Mouse (Mus musculus) intestine, embryonic 16.5 days (tissue): Measurements from ENCODE around the gene Ddost. TPM values are rescaled to one million over a fixed set of nuclear protein-coding genes. Genes with fewer than 3 reads are reported as not detected.

Source experiments
- ATAC-seq: fragments of 200-750 bp; cut with Nextera tagmentation; 2 replicates; pipeline ENCODE4 v1.8.0; 2017; ENCODE audit warnings: moderate TSS enrichment, moderate library complexity
- H3K27ac ChIP-seq: fragments of 300-500 bp; sonication (generic); 2 replicates; pipeline ENCODE4 v1.5.1; 2014; ENCODE audit warnings: mild to moderate bottlenecking, low read length
- H3K27me3 ChIP-seq: fragments of 300-500 bp; sonication (generic); replicated peaks from 2 replicates; pipeline ENCODE4 v1.6.1; 2014; ENCODE audit warnings: low read length, control low read depth, mixed read lengths; ENCODE audit not compliant: control insufficient read depth, insufficient read depth
- H3K36me3 ChIP-seq: fragments of 300-500 bp; sonication (generic); 2 replicates; pipeline ENCODE4 v1.6.1; 2014; ENCODE audit warnings: low read length, control low read depth; ENCODE audit not compliant: control insufficient read depth, insufficient read depth
- H3K4me1 ChIP-seq: fragments of 300-500 bp; sonication (generic); 2 replicates; pipeline ENCODE4 v1.6.1; 2014; ENCODE audit warnings: low read length, control low read depth, mixed read lengths; ENCODE audit not compliant: control insufficient read depth, insufficient read depth
- H3K4me2 ChIP-seq: fragments of 300-500 bp; sonication (generic); 2 replicates; pipeline ENCODE4 v1.6.1; 2014; ENCODE audit warnings: low read depth, low read length, control low read depth
- H3K4me3 ChIP-seq: fragments of 300-500 bp; sonication (generic); 2 replicates; pipeline ENCODE4 v1.5.1; 2014; ENCODE audit warnings: mild to moderate bottlenecking, low read length
- H3K9ac ChIP-seq: fragments of 300-500 bp; sonication (generic); 2 replicates; pipeline ENCODE4 v1.6.1; 2014; ENCODE audit warnings: low read depth, low read length
- H3K9me3 ChIP-seq: fragments of 300-500 bp; sonication (generic); 2 replicates; pipeline ENCODE4 v1.6.1; 2016; ENCODE audit warnings: low read length, control low read depth; ENCODE audit not compliant: control insufficient read depth
- whole genome bisulfite sequencing: fragments of 180-500 bp; shearing (Covaris S2); extraction: QIAGEN DNeasy Blood & Tissue Kit; methylation state at CpG from one replicate; pipeline ENCODE4 v1.1.7; 2014; 5-methylcytosine and 5-hydroxymethylcytosine counted together
- polyA plus RNA-seq: library from polyadenylated mRNA; unstranded; fragments of >200 nt; fragmentation: Nextera tagmentation; extraction: Ambion mirVana; gene quantifications from 2 replicates; pipeline ENCODE4 v1.2.1, GENCODE M21; 2015

The Ddost gene
- polyA plus RNA-seq, 1 experiment from 2014 or later = 427 TPM

GRCm38 (mm10) chr4:138282834-138283233 is 21.7 kb upstream of the Ddost start:
- Histone ChIP-seq H3K4me1 (no peaks in the 10 kb centered on the region), H3K9ac (no peak overlapping the region), H3K4me3 (no peak overlapping the region), H3K27ac (no peak overlapping the region), H3K4me2 (no peak overlapping the region), H3K9me3 (no peaks in the 10 kb centered on the region), H3K36me3 (no peaks in the 10 kb centered on the region), H3K27me3 (no peaks in the 10 kb centered on the region)
- WGBS = 30% methylated on average over 4 of the region's 4 CpGs
- peak; percentile 57 for ATAC-seq

- Histone ChIP-seq H3K27ac (no peak overlapping the region), H3K4me2 (no peak overlapping the region), H3K4me3 (no peak overlapping the region), H3K36me3 (no peaks in the 10 kb centered on the region), H3K27me3 (no peaks in the 10 kb centered on the region), H3K4me1 (no peaks in the 10 kb centered on the region), H3K9ac (no peak overlapping the region), H3K9me3 (no peaks in the 10 kb centered on the region)
- WGBS = 85% methylated on average over 12 of the region's 12 CpGs
- ATAC-seq = no peak
Observed at GRCm38 (mm10) chr4:138286411-138286810, 18.1 kb upstream of the Ddost start.

- Histone ChIP-seq H3K9me3 (peaks cover 5% of the 10 kb centered on the region; the same call in 1 of the 2 replicates), H3K4me1 (peaks cover 7% of the 10 kb centered on the region; the same call in 1 of the 2 replicates), H3K9ac (0 out of 2 replicates have a peak overlapping the region, but pooled peaks have one; percentile 19), H3K36me3 (no peaks in the 10 kb centered on the region), H3K4me2 (no peak overlapping the region), H3K27me3 (no peaks in the 10 kb centered on the region), H3K27ac (no peak overlapping the region), H3K4me3 (no peak overlapping the region)
- WGBS = 85% methylated on average over 7 of the region's 7 CpGs
- ATAC-seq = no peak
Observed at GRCm38 (mm10) chr4:138288691-138289090, 15.8 kb upstream of the Ddost start.

- Histone ChIP-seq H3K4me3 (no peak overlapping the region), H3K9me3 (peaks cover 5% of the 10 kb centered on the region; the same call in 1 of the 2 replicates), H3K27me3 (no peaks in the 10 kb centered on the region), H3K36me3 (no peaks in the 10 kb centered on the region), H3K4me2 (no peak overlapping the region), H3K4me1 (peaks cover 7% of the 10 kb centered on the region; the same call in 1 of the 2 replicates), H3K27ac (peak overlapping the region; percentile 69), H3K9ac (peak overlapping the region; percentile 19; the same call in 1 of the 2 replicates)
- ATAC-seq = peak; percentile 55
- WGBS = 82% methylated on average over 13 of the region's 13 CpGs
Observed at GRCm38 (mm10) chr4:138292028-138292427, 12.5 kb upstream of the Ddost start.

DNA sequence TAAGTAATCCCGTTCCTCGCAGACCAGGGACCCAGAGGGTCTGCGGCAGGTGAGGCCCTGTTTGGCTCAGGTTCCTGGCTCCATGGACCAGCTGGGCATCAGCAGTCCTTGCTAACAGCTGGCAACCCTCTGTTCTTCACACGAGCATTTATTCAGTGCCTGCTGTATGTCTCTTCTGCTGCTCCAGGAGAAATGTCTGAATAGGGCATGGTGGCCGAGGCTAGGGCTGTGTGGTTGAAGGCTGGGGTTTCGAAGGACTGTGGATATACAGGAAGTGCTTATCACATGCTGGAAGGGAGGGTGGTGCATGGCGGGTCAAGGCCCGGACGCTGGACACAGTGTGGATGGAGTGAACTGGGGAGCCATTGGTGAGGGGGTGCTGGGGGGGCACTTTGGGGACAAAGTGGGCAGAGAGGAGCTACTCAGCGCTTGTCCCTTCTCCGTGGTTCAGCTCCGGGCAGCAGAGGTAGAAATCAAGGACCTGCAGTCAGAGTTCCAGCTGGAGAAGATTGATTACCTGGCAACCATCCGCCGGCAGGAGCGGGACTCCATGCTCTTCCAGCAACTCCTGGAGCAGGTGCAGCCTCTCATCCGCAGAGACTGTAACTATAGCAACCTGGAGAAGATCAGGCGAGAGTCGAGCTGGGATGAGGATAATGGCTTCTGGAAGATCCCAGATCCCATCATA is 11.1 kb upstream of the Ddost start:
- Histone ChIP-seq H3K27me3 (no peaks in the 10 kb centered on the region), H3K9me3 (peaks cover 5% of the 10 kb centered on the region; the same call in 1 of the 2 replicates), H3K4me3 (no peak overlapping the region), H3K9ac (no peak overlapping the region), H3K4me2 (no peak overlapping the region), H3K4me1 (peaks cover 7% of the 10 kb centered on the region; the same call in 1 of the 2 replicates), H3K27ac (no peak overlapping the region), H3K36me3 (no peaks in the 10 kb centered on the region)
- 0 out of 2 replicates have a peak, but pooled peaks have one; percentile 14 for ATAC-seq
- 74% methylated on average over 18 of the region's 18 CpGs for WGBS

DNA sequence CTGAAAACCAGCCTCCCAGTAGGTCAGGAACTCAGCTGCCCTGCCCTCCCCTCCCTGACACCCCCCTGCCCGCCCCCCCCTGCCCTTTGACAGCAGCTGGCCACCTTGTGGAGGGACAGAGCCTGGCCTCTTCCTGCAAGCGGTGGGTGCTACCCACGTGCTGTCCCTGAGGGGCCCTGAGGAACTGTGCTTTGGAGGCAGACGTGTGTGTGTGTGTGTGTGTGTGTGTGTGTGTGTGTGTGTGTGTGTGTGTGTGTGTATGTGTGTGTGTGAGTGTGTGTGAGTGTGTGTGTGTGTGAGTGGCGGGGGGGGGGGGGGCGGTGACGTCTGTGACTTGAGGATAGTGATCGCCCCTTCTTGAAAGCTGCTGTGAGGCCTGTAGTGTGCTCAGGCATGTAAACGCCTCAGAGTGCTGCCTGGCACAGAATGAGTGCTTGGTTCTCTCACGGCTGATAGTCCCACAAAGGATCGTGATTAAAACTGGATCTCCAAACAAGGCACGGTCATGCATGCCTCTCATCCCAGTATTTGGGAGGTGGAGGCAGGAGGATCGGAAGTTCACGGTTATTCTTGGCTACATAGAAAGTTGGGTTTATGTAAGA is 10.5 kb upstream of the Ddost start:
- no peak for ATAC-seq
- 77% methylated on average over 10 of the region's 14 CpGs for WGBS
- Histone ChIP-seq H3K36me3 (no peaks in the 10 kb centered on the region), H3K27me3 (no peaks in the 10 kb centered on the region), H3K4me3 (no peak overlapping the region), H3K4me1 (peaks cover 7% of the 10 kb centered on the region; the same call in 1 of the 2 replicates), H3K4me2 (no peak overlapping the region), H3K9ac (no peak overlapping the region), H3K27ac (no peak overlapping the region), H3K9me3 (peaks cover 5% of the 10 kb centered on the region; the same call in 1 of the 2 replicates)

- no peaks in the 10 kb centered on the region for H3K27me3 ChIP-seq
- WGBS = 84% methylated on average over 10 of the region's 10 CpGs
Observed at GRCm38 (mm10) chr4:138301271-138301780, 3.2 kb upstream of the Ddost start.

GRCm38 (mm10) chr4:138303011-138303410 is 1.5 kb upstream of the Ddost start:
- no peak for ATAC-seq
- 83% methylated on average over 3 of the region's 3 CpGs for WGBS
- H3K36me3 ChIP-seq = peaks cover 7% of the 10 kb centered on the region; the same call in 1 of the 2 replicates
- H3K27me3 ChIP-seq = no peaks in the 10 kb centered on the region
- H3K27ac ChIP-seq = no peak overlapping the region
- no peak overlapping the region for H3K9ac ChIP-seq
- peaks cover 18% of the 10 kb centered on the region for H3K4me1 ChIP-seq
- H3K9me3 ChIP-seq = no peaks in the 10 kb centered on the region
- no peak overlapping the region for H3K4me3 ChIP-seq
- H3K4me2 ChIP-seq = no peak overlapping the region

More at GRCm38 (mm10) chr4:138301271-138301780, 3.2 kb upstream of the Ddost start:
- no peak overlapping the region for H3K27ac ChIP-seq
- peaks cover 18% of the 10 kb centered on the region for H3K4me1 ChIP-seq
- H3K36me3 ChIP-seq = no peaks in the 10 kb centered on the region
- H3K4me2 ChIP-seq = no peak overlapping the region
- H3K9ac ChIP-seq = no peak overlapping the region
- H3K9me3 ChIP-seq = no peaks in the 10 kb centered on the region
- no peak overlapping the region for H3K4me3 ChIP-seq
- no peak for ATAC-seq

DNA sequence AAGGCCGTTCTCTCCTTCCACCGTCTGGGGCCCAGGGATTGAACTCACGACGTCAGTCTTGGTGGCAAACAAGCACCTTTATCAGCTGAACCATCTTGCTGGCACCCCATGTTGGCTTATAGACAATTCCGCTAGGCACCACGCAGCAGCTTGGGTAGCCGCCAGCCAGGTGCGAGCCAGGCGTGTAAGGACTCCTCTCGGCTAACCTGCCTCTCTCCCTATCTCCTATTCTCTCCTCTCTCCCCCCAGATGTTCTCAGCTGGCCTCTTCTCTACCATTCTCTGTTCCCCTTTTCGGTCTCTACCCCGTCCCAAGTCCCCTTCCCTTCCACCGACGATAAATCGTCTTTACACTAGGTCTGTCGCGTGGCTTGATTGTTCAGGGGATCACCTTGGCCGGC is 788 bp upstream of the Ddost start:
- Histone ChIP-seq H3K4me3 (peak overlapping the region; percentile 62), H3K27ac (peak overlapping the region; percentile 61; the same call in 1 of the 2 replicates), H3K9me3 (no peaks in the 10 kb centered on the region), H3K9ac (peak overlapping the region; percentile 74), H3K27me3 (no peaks in the 10 kb centered on the region), H3K4me2 (peak overlapping the region; percentile 83), H3K4me1 (peaks cover 18% of the 10 kb centered on the region), H3K36me3 (peaks cover 7% of the 10 kb centered on the region; the same call in 1 of the 2 replicates)
- no peak for ATAC-seq
- WGBS = 12% methylated on average over 18 of the region's 18 CpGs
